Mouse (Mus musculus) right cerebral cortex, postnatal 10 days (tissue): ENCODE results near the gene Lrcol1.
A peak's percentile ranks its signal among the peaks of the same experiment; 100 is the strongest.

ENCODE experiments used
- DNase-seq, 2 experiments: peaks; one replicate each; pipeline ENCODE4 v3.0.0; 2021; ENCODE audit warnings: low spot score in 2 of 2

Lrcol1 gene

DNA sequence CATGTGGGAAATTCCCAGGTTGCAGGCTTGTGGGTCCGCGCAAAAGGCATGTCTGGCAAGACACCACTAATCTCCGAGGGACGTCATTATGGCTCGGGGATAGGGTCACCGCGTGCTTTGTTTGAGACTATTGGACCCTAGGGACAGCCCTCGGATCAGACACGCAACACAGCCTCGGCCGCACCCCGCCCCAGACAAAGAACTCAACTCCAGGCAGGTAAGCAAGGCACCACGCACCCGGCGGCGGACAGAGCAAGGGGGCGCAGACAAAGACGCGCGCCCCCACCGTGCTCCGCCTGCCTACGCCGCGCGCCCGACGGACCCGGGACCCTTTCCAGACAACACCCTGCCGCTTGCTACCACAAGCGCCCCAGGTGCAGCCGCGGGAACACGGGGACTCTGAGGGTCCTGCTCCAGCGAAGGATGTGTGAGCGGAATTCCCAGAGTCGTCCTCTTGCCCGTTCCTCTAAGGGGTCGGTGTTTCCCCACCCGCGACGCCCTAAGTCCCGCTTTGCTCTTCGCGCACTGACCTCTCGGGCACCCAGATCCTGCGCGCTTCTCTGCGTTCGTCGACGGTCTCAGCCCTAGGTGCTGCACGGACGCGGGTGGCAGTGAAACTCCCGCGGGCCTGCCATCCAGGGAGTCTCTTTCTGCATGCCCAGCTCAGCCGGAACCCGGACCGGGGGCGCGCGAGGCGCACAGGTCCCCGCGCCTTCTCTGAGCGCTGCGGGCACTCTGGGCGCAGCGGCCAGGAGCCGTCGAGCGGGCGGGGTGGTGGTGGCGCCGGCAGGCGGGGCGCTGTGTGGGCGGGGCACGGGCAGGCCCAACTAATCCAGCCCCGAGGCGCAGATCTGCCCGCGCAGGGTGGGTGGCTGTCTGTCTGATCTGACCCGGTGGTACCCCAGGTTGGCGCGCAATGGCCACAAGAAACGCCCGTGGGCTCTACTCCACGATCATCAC lies 42.1 kb downstream of the Lrcol1 start:
- peak; percentile 82 to 83 for DNase-seq

GRCm38 (mm10) chr5:110387332-110387731 lies 42.8 kb downstream of the Lrcol1 start:
- no peak for DNase-seq

DNA sequence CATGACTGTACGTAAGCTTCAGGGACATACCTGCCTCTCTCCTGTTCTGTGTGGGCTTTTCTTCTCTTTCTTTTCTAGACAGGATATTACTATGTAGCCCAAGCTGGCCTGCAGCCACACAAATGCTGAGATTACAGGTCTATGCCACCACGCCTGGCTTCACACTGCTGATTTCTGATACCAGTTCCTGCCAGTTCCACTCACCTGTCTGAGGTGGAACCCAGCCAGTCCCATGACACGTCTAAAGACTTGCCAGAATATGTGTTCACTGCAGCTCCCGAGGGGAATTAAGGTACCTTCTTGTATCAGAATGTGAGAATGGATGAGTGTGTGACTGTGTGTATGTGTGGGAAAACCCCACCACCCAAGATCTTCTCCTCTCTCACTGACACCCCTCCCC lies 46.1 kb downstream of the Lrcol1 start:
- DNase-seq = no peak

GRCm38 (mm10) chr5:110392727-110393126 lies 48.2 kb downstream of the Lrcol1 start:
- DNase-seq = no peak

DNA sequence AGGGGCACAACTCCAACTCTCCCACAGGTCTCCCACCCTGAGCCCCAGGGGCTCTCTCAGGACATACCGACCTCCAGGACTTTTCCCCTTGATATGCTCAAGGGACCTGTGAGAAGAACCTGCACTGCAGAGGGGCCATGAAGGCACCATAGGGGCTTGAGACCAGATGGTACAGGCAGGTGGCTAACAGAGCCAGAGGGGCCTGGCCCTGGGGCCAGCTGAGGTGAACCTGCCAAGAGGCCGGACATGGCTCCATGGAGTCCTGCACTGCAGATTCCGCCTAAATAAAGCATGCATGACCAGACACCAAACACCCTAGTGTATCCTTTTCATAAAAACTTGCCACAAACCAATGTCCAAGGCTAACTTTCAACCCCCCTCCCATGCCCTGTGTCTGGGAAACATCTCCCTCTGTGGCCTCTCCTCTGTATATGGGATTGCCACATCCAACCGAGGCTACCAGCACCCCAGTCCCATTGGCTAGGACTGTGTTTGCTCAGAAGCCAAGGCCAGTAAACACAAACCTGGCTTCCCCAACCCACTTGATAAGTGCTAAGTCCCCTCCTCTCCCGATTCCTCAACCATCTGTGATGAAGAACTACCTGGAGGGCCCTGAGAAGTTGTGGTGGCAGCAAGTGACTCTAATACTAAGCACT lies 50.6 kb downstream of the Lrcol1 start:
- no peak for DNase-seq

- no peak for DNase-seq
These were observed 56.6 kb downstream of the Lrcol1 start for GRCm38 (mm10) chr5:110401101-110401500.

GRCm38 (mm10) chr5:110402557-110402956 lies 58.0 kb downstream of the Lrcol1 start:
- no peak for DNase-seq

DNA sequence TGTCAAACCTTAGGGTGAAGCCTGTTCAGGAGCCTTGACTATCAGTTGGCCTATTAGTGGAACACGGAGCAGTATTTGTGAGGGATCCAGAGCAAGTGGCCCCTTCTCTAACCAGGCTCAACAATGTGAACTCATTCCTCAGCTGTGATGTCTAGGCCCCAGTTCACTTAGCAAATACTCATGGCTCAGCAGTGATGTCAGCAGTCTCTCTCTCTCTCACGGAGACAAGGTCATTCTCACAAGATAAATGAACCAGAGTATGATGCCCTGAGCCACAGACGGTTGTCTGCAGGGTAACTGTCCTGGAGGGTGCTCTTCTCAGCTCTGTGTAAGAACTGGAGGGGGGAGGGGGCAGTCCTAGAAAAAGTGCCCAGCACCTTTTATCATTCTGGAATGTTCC lies 59.4 kb downstream of the Lrcol1 start:
- no peak for DNase-seq
